Mouse (Mus musculus) retina, embryonic 14.5 days (tissue): Measurements from ENCODE around the gene Sppl2b.

ENCODE experiments used
- DNase-seq: peaks from one replicate; pipeline ENCODE4 v3.0.0-alpha.2; 2015; ENCODE audit warnings: low spot score

Sppl2b gene

DNA sequence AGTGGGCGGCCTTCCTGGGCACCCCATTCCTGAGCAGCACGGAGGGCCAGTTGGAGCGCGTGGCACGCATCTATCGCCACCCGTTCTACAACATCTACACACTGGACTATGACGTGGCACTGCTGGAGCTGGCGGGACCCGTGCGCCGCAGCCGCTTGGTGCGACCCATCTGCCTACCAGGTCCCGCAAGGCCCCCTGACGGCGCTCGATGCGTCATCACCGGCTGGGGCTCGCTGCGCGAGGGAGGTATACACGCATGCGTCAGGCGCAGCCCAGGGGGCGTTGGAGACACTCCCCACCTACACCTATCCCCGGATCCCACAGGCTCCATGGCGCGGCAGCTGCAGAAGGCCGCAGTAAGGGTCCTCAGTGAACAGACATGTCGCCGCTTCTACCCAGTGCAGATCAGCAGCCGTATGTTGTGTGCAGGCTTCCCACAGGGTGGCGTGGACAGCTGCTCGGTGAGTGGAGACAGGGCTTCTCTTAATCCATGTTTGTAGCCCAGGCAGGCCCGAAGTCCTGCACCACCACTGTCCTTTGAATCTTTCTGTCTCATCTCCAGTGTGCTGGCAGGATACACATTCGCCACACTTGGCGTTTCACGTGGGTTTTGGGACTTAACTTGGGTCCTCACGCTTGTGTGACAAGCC lies 42.9 kb downstream of the Sppl2b start:
- no peak for DNase-seq

DNA sequence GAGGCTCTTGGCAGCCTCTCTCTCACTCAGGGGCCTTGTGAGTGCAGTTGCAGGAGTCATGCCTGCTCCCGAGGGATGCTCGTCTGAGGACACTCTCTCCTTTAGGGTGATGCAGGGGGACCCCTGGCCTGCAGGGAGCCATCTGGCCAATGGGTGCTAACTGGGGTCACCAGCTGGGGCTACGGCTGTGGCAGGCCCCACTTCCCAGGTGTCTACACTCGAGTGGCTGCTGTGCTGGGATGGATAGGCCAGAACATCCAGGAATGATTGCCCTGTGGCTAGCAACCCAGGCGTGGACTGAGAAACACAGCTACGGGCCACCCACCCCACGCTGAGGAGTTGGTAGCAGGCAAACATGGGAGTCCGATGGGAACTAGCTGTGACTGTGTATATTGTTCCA lies 44.0 kb downstream of the Sppl2b start:
- DNase-seq, result no peak

DNA sequence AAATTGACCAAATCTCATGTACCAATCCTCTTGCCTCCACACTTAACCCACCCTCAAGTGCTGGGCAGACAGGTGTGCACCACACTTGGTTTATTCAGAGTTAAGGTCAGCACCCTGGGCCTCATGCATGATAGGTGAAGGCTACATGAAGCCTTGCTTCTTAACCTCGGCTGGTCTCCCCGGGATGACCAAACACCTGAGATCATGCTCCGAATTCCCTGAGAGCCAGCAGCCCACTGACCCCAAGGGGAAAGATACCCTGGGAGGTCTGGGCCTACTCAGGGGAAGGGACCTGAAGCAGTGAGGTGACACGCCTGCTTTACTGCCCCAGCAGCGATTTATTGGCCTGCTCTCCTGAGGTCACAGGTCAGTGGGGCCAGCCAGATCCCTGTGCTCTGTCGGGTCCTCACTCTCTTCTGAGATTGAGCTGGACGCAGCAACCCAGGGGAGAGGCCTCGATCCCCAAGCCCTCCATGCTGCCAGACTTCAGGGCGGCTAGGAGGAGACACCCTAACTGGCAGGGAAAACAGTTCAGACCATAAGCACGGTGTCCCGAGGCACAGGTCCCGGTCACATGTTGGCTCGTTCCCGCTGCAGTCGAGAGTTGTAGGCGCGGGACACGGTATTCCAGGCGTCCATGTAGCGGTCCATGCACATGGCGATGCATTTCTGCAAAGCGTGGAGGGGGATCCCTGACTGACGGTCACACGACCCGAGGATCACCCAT lies 44.7 kb downstream of the Sppl2b start:
- no peak for DNase-seq

DNA sequence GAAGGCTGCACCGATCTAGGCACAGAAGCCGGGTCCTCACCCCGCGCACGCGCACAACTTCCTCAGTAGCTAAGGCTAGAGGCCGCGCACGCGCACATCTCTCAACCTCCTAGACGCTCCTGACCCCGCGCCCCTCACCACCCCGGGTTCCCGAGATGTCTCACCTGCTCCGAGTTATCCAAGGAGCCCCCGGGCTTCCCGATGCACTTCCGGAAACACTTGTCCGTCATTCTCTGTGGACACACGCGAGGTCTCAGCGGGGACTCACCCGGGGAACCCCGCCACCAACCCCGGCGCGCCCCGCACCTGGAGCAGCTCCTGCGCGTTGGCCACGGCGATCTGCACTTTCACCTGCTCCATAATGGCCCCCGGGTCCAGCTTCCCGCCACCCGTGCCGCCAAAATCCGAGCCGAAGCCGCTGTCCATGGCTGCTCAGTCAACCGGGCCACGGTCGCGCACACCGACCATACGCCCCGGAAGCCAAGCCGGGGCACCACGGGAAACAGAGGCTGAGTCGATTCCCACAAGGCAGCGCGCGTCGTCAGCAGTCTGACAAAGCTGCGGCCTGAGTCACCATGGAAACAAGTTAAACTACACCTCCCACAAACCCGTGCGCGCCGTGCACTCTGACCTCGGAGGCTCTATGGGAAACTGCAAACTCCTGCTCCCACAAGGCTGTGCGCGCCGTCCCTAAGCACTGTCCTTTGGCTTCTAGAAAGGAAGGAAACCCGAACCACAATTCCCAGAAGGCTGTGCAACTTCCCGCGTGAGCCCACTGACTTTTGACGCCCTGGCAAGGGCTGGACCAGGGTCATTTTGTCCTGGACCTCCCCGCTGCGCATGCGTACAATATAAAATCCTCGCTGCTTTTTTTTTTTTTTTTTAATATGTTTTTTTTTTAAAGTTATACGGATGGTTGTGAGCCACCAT lies 45.5 kb downstream of the Sppl2b start, which contains the start of gene Timm13:
TSS of gene Timm13 (minus strand) at position 652 of the 930 bp plus-strand sequence.
- peak; percentile 99 for DNase-seq

DNA sequence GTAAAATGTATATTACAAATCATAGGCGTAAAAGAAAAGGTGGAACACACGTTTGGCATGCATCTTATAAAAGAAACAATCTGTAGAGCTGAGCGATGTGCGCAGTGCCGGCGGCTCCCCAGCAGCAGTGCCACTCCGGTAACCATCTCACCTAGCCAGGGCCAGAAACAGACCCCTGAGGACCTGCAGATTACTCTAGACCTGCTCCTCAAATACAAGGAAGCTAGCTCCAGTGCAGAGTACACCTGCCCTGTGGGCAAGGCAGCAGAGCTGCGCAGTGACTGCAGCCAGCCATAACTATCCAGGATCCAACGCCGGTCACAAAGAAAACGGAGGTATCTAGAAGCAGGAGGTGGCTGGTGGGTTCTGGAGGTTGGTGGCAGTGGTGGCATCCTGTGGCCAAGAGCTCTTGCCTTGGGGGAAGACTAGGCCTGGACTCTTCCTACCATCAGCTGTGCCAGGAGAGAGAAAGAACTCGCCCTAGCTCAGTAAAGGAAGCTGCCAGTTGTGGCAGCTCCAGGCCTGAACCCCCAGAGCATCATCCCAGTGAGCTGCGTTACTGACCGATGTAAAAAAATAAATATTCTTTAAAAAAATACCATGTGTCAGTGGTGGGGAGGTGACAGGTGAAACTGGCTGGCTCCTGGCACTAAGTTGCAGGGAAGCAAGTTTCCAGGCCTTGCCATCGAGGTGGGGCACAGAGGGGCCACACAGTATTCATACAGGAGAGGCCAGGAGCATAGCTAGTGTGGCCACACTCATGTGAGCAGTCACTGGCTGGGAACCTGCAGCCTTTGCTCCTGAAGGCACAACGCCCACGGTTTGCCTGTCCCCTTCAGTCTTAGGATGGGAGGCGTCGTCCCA lies 46.6 kb downstream of the Sppl2b start:
- no peak for DNase-seq

DNA sequence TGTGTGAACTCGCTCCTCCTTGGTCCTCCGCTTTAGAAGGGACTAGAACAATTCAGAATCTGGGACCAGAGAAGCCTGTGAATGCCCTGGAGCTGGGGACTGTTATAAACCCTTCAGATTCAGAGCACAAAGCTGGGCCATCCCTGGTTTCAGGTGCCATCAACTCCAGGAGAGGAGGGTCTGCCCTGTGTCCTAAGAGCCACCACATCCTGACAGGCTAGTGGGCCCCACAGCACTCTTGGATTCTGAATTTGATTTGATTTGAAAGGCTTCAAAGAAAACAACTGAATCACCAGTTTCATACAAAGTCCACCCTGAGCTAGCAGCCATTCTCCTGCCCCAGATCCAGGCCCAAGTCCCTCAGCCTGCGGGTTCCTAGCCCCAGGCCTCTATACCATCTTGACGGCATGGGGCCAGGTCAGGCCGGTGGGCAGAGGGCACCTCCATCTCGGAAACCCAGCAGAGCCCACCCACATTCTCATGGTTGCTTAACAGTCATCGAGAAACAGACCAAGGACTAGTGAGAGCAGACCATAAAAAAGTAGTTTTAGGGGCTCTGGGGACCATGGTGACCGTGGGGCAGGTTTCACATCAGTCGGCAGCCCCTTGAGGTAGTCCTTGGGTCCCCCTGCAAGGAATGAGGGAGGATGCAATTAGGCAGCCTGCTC lies 47.3 kb downstream of the Sppl2b start:
- DNase-seq, result no peak

DNA sequence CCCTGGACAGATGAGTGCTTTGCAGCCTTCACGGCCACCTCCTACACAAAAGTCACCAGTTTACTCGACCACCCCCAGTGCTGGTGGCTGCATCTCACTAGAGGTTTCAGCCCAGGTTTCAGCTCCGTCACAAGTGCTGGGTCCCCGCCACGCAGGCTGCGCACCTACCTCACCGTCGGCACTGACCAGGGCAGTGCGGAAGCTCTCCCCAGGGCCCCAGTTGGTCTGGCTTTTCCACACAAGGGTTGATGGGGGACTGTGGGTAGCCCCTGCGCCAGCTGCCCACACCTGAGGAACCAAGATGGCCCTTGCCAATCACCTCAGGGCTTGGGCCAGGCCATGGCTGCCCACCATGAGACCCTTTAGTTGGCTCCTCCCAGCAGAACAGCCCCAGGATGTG lies 48.2 kb downstream of the Sppl2b start:
- DNase-seq, result no peak

DNA sequence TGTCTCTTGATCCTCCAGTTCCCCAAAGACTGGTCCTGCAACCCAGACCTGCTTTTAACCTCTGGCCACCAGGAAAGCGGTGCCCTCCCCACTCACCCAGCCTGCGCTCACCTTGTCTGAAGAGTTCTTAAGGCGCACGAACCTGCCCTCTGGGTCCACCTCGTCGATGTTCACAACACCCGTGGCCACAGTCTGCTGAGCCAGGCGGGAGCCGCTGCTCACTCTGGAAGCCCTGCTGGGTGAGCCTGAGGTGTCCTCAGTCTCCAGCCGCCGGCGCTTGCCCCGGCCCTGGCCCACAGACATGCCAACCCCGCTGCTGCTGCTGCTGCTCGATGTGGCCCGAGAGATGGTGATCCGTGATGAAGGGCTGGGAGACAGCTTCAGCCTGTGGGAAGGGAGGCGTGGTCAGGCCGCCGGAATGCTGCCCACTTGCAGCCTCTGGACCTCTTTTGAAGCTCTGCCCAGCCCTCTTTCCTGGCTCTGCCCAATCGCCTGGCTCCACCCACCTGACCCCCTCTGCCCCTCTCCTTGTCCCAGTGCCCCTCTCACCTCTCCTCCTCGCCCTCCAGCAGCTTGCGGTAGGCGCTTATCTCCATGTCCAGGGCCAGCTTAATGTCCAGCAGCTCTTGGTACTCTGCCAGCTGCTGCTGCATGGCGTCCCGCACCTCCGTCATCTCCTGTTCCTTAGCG lies 49.1 kb downstream of the Sppl2b start:
- DNase-seq, result no peak

DNA sequence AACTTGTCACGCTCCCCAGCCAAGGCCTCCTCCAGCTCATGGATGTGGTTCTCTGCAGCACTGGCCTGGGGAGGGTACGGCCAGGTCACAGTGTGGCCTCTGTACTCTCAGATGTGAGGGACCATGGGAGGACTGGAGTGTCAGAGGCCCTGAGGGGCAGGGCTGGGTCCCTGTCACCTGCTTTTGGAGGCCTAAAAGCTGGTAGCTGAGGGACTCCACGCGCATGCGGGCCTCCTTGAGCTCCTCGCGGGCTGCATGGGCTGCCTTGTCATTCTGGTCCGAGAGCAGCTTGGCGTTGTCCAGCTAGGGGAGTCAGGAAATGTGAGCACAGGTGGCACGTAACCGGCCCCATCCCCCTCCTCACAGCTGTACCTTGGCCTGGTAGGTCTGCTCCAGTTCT lies 49.6 kb downstream of the Sppl2b start:
- no peak for DNase-seq

DNA sequence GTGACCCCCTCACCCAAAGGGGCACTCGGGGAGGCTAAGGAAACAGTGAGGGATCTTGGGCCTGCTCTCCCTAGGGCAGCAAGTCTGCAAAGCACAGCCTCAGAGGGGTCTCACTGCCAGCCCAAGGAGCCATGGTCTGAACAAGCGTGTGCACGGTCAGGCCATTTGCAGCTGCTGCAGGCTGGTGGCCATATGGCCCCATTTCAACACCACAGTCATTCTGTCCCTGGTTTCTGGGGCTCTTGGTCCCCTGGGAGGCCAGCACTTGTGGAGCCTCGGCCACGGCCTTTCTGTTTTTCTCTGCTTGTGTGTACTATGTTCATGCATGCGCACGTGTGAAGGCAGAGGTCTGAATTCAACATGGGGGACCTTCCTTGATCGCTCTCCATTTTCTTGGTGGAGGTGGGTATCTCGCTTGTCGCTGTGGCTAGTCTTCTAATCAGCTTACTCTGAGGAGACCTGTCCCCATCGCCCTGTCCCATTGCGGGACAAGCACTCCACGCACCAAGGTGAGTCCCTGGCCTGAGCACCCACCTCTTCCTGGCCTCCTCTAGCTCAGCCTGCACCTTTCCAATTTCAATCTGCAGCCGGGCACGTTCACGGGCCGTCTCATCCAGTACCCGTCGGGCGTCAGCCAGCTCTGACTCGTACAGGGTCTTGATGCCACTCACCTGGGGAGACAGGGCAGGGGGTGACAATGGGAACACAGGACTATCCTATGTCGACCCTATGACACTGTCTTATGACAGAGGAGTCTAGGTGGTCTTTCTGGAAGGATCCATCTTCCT lies 54.5 kb downstream of the Sppl2b start:
- DNase-seq, result no peak

DNA sequence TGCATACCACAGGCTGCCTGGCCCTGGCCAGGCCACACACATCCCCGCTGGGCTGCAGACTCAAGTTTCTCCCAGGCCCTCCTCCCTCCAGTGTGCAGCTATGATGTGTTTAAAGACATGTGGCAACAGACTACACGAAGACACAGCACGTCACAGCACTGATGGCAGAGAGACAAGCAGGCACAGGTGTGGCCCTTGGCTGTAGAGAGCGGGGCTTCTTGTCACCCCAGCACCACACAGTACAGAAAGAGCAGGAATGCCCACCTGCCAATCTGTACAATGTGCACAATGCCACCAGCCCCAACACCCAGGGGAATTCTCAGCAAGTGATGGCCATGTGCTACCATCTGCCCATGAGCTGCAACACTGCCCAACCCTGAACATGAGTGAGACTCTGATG lies 56.3 kb downstream of the Sppl2b start:
- no peak for DNase-seq

DNA sequence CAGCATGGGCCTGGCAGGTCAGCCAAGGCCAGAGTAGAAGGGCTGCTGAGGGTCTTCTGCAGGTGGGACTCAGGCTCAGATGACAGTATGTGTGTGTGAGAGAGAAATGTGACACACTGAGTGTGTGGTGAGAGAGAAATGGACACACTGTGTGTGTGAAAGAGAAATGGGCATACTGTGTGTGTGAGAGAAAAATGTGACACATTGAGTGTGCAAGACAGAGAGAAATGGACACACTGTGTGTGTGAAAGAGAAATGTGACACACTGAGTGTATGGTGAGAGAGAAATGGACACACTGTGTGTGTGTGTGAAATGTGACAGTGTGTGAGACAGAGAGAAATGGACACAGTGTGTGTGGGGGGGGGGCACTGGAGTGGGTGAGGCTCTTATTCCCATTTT lies 56.8 kb downstream of the Sppl2b start:
- DNase-seq, result no peak

DNA sequence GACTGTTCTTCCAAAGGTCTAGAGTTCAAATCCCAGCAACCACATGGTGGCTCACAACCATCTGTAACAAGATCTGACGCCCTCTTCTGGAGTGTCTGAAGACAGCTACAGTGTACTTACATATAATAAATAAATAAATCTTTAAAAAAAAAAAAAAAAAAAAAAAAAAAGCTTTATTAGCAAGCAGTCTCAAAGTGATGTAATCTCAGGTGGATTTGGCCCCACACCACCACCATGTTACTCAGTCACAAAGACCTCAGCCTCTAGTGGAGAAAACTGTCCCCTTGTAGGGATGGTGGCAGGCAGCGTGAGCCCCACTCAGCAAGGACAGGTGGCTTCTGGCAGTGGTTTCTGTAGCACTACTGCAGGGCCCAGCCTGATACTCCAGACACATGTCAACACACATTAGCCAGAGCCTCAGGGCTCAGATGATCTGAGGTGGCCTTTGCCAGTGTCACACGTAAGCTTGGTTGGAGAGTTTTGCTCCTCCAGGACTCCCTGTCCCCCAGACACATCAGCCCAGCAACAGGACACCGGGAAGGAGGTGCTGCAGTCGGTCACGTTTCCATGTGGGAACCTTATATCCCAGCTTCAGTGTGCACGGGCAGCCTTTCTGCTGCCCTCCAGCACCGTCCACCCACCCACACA lies 58.4 kb downstream of the Sppl2b start:
- DNase-seq, result no peak

DNA sequence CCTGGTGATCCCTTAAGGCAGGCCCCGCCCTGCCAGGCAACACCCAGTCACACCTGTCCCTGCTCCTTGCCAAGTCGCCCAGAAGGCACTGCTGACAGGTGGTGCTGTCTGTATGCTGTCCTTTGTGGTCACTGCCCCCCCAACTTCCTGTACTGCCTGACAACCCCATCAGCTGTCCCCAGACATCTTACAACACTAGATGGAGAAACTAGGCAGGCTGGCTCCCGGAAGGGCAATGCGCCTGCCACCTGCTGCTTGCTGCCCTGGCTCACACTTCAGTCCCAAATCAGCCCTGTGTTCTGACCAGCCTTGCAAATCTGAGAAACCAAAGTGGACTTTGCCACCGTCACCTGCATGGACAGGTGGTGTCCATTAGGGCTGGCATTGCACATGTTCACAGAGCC lies 59.2 kb downstream of the Sppl2b start:
- no peak for DNase-seq

DNA sequence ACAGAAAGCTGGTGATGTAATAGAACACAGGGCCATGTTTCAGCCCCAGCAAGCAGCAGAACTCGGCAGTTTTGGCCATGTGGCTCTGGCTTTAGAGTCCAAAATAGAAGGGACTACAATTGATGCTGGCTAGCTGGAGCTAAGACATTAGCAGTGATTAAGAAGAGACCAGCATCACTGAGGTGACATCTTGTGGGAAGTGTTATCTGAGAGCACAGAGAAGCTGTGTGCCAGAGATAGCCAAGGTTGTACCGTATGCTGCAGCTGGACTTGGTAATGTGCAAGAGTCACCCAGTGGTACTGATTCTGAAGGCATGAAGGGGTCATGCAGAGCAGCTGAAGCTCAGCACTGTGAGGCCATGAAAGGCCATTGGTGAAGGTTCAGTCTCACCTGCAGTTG lies 60.2 kb downstream of the Sppl2b start:
- DNase-seq, result no peak

DNA sequence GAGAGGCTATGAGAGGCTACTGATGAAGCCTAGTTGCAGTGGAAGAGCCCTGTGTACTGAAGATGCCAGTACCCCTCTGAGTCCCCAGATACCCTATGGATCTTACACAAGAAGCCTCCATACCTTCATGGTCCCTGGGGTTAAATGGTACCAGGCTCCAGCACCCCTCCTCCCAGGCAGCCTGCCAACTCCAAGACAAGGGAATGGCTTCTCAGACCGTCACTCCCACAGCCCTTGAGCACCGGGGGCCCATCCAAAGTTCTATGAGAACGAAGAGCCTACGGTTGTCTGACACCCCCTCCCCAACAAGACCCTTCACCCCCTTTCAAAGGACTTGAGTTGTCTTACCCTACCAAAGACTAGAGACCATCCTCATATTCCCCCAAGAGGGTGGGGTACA lies 60.7 kb downstream of the Sppl2b start:
- DNase-seq, result no peak

DNA sequence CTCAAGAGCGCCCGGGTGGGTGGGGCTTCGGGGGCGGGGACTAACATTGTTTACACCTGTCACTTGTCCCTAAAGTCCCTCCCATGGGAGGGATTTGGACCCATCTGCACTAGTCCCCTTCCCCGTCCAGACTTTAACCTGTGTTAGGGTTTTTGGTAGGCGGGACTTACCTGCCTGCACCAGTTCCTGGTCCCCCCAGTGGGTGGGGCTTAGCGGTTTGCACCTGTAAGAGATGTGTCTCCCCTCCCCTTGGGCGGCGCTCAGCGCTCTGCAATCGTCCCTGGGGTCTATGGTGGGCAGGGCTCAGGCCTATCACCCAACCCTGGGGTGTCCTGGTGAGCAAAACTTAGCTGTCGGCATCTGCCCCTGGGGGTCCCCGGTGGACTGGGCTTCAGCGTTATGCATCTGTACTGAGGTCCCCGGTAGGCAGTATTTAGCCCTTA lies 62.3 kb downstream of the Sppl2b start:
- DNase-seq, result no peak

DNA sequence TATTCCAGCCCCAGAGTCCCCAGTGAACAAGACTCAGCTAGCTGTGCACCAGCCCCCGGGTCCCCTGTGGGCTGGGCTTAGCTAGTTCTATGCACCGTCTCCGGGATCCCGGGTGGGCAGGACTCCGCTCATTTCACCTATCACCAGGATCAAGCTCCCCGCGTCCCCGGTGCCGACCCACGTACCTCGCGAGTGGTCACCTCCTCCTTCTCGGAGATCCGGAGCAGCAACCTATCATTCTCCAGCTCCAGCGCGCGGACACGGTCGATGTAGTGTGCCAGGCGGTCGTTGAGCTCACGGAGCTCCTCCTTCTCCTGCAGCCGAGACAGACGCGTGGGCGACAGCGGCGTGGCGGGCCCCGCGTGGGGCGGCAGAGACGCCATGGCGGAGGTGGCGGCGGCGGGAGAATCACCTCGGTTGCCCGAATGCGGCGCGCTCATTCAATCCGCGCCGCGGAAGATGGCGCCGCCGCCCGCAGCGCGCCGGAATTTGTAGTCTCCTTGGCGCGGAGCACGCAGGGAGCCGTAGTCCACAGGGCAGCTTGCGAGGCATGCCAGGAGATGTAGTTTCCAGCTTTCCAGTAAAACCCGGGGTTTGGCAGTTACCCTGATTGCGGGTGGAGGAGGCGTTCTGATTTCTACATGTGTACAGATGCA lies 62.8 kb downstream of the Sppl2b start, which contains the start of gene Lmnb2:
TSS of gene Lmnb2 (minus strand) at position 467 of the 656 bp plus-strand sequence.
- DNase-seq, result peak; percentile 84
